Mouse (Mus musculus): Measurements from ENCODE around the gene Trp53rka. TPM values are rescaled to one million over a fixed set of nuclear protein-coding genes. Genes with fewer than 3 reads are reported as not detected.

Gene Trp53rka
- polyA plus RNA-seq, 1 experiment from 2014 or later, result 23.8 TPM

GRCm38 (mm10) chr2:165470167-165470566, 23.0 kb downstream of the Trp53rka start:
- no peaks in the 10 kb centered on the region for H3K4me1 ChIP-seq (ENCODE audit: control insufficient read depth, insufficient read depth, low read length)
- H3K27ac ChIP-seq (ENCODE audit: low read length), result no peak overlapping the region
- H3K9ac ChIP-seq (ENCODE audit: low read depth, low read length), result no peak overlapping the region
- no peaks in the 10 kb centered on the region for H3K9me3 ChIP-seq (ENCODE audit: control insufficient read depth, low read length)
- ATAC-seq, result no peak
- H3K27me3 ChIP-seq (replicated peaks; ENCODE audit: control insufficient read depth, insufficient read depth, low read length), result peaks cover 15% of the 10 kb centered on the region
- 24% methylated on average over 5 of the region's 5 CpGs for WGBS
- no peak overlapping the region for H3K4me3 ChIP-seq (ENCODE audit: low read length)
- H3K4me2 ChIP-seq (ENCODE audit: low read depth, low read length), result no peak overlapping the region
- no peaks in the 10 kb centered on the region for H3K36me3 ChIP-seq (ENCODE audit: control insufficient read depth, insufficient read depth, low read length)

- no peak for ATAC-seq
- no peak overlapping the region for H3K27ac ChIP-seq (ENCODE audit: low read length)
- H3K4me1 ChIP-seq (ENCODE audit: control insufficient read depth, insufficient read depth, low read length), result no peaks in the 10 kb centered on the region
- no peaks in the 10 kb centered on the region for H3K9me3 ChIP-seq (ENCODE audit: control insufficient read depth, low read length)
- 50% methylated on average over 15 of the region's 15 CpGs for WGBS
- no peak overlapping the region; the same call in 1 of the 2 replicates for H3K9ac ChIP-seq (ENCODE audit: low read depth, low read length)
- H3K36me3 ChIP-seq (ENCODE audit: control insufficient read depth, insufficient read depth, low read length), result no peaks in the 10 kb centered on the region
- H3K4me2 ChIP-seq (ENCODE audit: low read depth, low read length), result no peak overlapping the region
- H3K27me3 ChIP-seq (replicated peaks; ENCODE audit: control insufficient read depth, insufficient read depth, low read length), result peaks cover 11% of the 10 kb centered on the region
- no peak overlapping the region for H3K4me3 ChIP-seq (ENCODE audit: low read length)
These were observed 25.2 kb downstream of the Trp53rka start for GRCm38 (mm10) chr2:165467824-165468452.

- no peak overlapping the region for H3K4me3 ChIP-seq (ENCODE audit: low read length)
- no peaks in the 10 kb centered on the region for H3K27me3 ChIP-seq (replicated peaks; ENCODE audit: control insufficient read depth, insufficient read depth, low read length)
- no peaks in the 10 kb centered on the region for H3K36me3 ChIP-seq (ENCODE audit: control insufficient read depth, insufficient read depth, low read length)
- no peak overlapping the region for H3K4me2 ChIP-seq (ENCODE audit: low read depth, low read length)
- H3K27ac ChIP-seq (ENCODE audit: low read length), result no peak overlapping the region
- no peak for ATAC-seq
- no peaks in the 10 kb centered on the region for H3K9me3 ChIP-seq (ENCODE audit: control insufficient read depth, low read length)
- H3K4me1 ChIP-seq (ENCODE audit: control insufficient read depth, insufficient read depth, low read length), result no peaks in the 10 kb centered on the region
- WGBS, result 18% methylated on average over 7 of the region's 7 CpGs
- H3K9ac ChIP-seq (ENCODE audit: low read depth, low read length), result no peak overlapping the region
These were observed 33.5 kb downstream of the Trp53rka start for GRCm38 (mm10) chr2:165459663-165460062.

- Histone ChIP-seq H3K9me3 (ENCODE audit: control insufficient read depth, low read length) (no peaks in the 10 kb centered on the region), H3K27me3 (replicated peaks; ENCODE audit: control insufficient read depth, insufficient read depth, low read length) (no peaks in the 10 kb centered on the region), H3K4me1 (ENCODE audit: control insufficient read depth, insufficient read depth, low read length) (no peaks in the 10 kb centered on the region), H3K36me3 (ENCODE audit: control insufficient read depth, insufficient read depth, low read length) (no peaks in the 10 kb centered on the region), H3K27ac (ENCODE audit: low read length) (no peak overlapping the region), H3K4me2 (ENCODE audit: low read depth, low read length) (no peak overlapping the region), H3K9ac (ENCODE audit: low read depth, low read length) (no peak overlapping the region), H3K4me3 (ENCODE audit: low read length) (no peak overlapping the region)
- no peak for ATAC-seq
- 63% methylated on average over 5 of the region's 5 CpGs for WGBS
These were observed 34.9 kb downstream of the Trp53rka start for GRCm38 (mm10) chr2:165458189-165458588.

DNA sequence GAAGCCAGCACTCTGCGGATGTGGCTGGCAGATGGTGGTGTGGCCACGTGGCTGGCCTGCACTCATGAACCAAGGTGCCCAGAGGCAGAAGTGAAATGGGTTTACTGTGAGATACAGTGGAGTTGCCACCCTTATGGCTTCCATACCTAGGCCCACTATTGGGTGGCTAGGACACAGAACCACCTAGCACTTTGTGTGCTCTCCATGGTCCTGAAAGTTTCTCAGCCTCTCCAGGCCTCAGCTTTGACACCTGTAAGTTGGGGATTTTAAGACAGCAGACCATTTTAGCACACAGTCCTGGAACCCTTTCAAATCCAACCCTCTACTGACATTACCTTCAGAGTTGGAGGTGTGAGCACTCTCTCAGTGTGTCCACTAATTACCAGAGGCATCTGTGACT, 36.4 kb downstream of the Trp53rka start:
- no peak for ATAC-seq
- Histone ChIP-seq H3K4me1 (ENCODE audit: control insufficient read depth, insufficient read depth, low read length) (no peaks in the 10 kb centered on the region), H3K4me2 (ENCODE audit: low read depth, low read length) (no peak overlapping the region), H3K27ac (ENCODE audit: low read length) (no peak overlapping the region), H3K36me3 (ENCODE audit: control insufficient read depth, insufficient read depth, low read length) (no peaks in the 10 kb centered on the region), H3K9me3 (ENCODE audit: control insufficient read depth, low read length) (no peaks in the 10 kb centered on the region), H3K9ac (ENCODE audit: low read depth, low read length) (no peak overlapping the region), H3K4me3 (ENCODE audit: low read length) (no peak overlapping the region), H3K27me3 (replicated peaks; ENCODE audit: control insufficient read depth, insufficient read depth, low read length) (no peaks in the 10 kb centered on the region)
- WGBS, result 54% methylated on average over 2 of the region's 2 CpGs

DNA sequence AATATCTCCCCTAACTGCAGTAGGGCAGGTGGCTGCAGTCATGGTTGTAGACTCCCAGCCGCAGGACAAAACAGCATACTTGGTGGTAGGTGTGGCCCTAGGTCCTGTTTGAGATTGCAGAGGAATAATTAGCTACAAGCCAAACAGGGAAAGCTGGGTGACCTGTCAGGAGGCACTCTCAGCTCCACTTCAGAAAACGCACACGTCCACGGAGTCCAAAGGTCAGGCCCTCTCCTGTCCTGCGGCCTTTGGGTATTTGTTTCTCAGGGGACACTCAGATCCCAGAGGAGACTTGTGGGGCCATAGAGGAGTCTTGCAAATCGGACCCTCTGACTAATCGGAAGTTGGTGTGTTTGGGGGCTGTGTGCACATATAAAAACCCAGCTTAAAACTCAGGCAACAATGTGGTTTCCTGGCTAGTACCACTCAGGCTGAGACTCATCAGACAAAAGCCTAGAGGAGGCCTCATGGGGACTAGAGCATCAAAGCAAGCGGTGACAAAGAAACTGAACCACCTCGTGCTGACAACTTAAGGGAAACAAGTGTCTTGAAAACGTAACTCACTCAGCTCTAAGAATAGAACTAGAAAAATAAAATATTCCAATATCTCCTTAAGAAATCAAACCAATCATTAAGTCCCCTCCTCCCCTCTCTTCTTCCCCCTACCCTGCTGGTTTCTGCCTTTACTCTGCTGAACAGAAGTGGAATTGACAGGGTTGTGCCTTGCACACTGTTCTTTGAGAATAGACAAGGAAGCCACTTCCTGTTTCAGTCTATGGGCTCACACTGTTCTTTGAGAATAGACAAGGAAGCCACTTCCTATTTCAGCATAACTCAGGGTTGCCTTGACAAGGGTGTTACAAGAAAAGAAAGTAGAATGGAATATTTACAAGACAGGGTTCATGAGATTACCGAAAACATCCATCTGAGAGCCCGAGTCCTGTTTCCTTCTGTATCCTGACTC, 40.1 kb downstream of the Trp53rka start:
- Histone ChIP-seq H3K9ac (ENCODE audit: low read depth, low read length) (no peak overlapping the region), H3K36me3 (ENCODE audit: control insufficient read depth, insufficient read depth, low read length) (no peaks in the 10 kb centered on the region), H3K4me3 (ENCODE audit: low read length) (no peak overlapping the region), H3K9me3 (ENCODE audit: control insufficient read depth, low read length) (no peaks in the 10 kb centered on the region), H3K4me2 (ENCODE audit: low read depth, low read length) (no peak overlapping the region), H3K27me3 (replicated peaks; ENCODE audit: control insufficient read depth, insufficient read depth, low read length) (no peaks in the 10 kb centered on the region), H3K27ac (ENCODE audit: low read length) (no peak overlapping the region), H3K4me1 (ENCODE audit: control insufficient read depth, insufficient read depth, low read length) (no peaks in the 10 kb centered on the region)
- 66% methylated on average over 12 of the region's 12 CpGs for WGBS
- ATAC-seq, result no peak

- no peak for ATAC-seq
- no peak overlapping the region for H3K4me3 ChIP-seq (ENCODE audit: low read length)
- 76% methylated on average over 9 of the region's 9 CpGs for WGBS
- no peaks in the 10 kb centered on the region for H3K27me3 ChIP-seq (replicated peaks; ENCODE audit: control insufficient read depth, insufficient read depth, low read length)
- no peak overlapping the region for H3K9ac ChIP-seq (ENCODE audit: low read depth, low read length)
- no peak overlapping the region for H3K4me2 ChIP-seq (ENCODE audit: low read depth, low read length)
- no peaks in the 10 kb centered on the region for H3K9me3 ChIP-seq (ENCODE audit: control insufficient read depth, low read length)
- no peaks in the 10 kb centered on the region for H3K4me1 ChIP-seq (ENCODE audit: control insufficient read depth, insufficient read depth, low read length)
- no peak overlapping the region for H3K27ac ChIP-seq (ENCODE audit: low read length)
- no peaks in the 10 kb centered on the region for H3K36me3 ChIP-seq (ENCODE audit: control insufficient read depth, insufficient read depth, low read length)
These were observed 44.6 kb downstream of the Trp53rka start for GRCm38 (mm10) chr2:165448475-165448874.

DNA sequence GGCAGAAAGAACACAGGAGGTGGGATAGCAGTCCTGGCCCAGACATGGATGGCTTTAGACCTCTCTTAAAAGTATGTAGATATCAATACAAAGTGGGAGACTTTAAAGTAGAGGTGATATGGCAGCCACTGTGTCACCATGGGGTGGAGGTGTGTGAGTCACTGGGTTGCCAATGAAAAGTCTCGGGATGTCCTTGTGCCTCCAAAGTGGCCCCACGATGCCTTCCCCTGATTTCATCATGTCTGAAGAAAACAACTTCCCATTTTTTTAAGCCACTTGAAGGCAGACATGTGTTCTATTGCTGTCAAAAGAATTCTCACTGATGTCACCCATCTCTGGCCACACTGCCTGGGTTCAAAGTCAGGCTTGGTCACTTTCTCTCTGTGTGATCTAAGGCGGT, 48.3 kb downstream of the Trp53rka start:
- no peaks in the 10 kb centered on the region for H3K27me3 ChIP-seq (replicated peaks; ENCODE audit: control insufficient read depth, insufficient read depth, low read length)
- H3K4me3 ChIP-seq (ENCODE audit: low read length), result no peak overlapping the region
- WGBS, result 85% methylated on average over 3 of the region's 3 CpGs
- H3K9me3 ChIP-seq (ENCODE audit: control insufficient read depth, low read length), result no peaks in the 10 kb centered on the region
- no peaks in the 10 kb centered on the region for H3K36me3 ChIP-seq (ENCODE audit: control insufficient read depth, insufficient read depth, low read length)
- H3K4me1 ChIP-seq (ENCODE audit: control insufficient read depth, insufficient read depth, low read length), result no peaks in the 10 kb centered on the region
- no peak overlapping the region for H3K9ac ChIP-seq (ENCODE audit: low read depth, low read length)
- no peak overlapping the region for H3K27ac ChIP-seq (ENCODE audit: low read length)
- no peak for ATAC-seq
- no peak overlapping the region for H3K4me2 ChIP-seq (ENCODE audit: low read depth, low read length)

DNA sequence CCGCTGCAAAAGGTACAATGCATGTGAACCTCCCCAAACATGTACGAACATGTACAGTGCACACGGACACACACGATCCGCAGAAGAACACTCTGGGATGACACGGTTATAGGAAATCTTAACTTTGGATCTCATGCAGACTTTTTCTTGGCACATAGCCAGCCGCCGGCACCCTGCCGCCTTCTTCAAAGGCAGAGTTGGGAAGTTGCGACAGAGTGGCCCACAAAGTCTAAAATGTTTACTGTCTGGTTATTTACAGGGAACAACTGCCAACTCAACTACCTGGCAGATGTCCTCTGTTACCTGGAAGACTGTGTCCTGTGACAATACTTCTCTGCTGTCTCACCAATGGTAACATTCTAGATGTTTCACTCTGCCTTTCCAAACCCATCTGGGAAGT, 50.1 kb downstream of the Trp53rka start:
- Histone ChIP-seq H3K36me3 (ENCODE audit: control insufficient read depth, insufficient read depth, low read length) (no peaks in the 10 kb centered on the region), H3K4me1 (ENCODE audit: control insufficient read depth, insufficient read depth, low read length) (no peaks in the 10 kb centered on the region), H3K27ac (ENCODE audit: low read length) (no peak overlapping the region), H3K4me2 (ENCODE audit: low read depth, low read length) (no peak overlapping the region), H3K9ac (ENCODE audit: low read depth, low read length) (no peak overlapping the region), H3K27me3 (replicated peaks; ENCODE audit: control insufficient read depth, insufficient read depth, low read length) (no peaks in the 10 kb centered on the region), H3K4me3 (ENCODE audit: low read length) (no peak overlapping the region), H3K9me3 (ENCODE audit: control insufficient read depth, low read length) (no peaks in the 10 kb centered on the region)
- no peak for ATAC-seq
- 77% methylated on average over 10 of the region's 10 CpGs for WGBS

All from intestine, embryonic 16.5 days (tissue).